Mouse (Mus musculus): ENCODE data around the gene Ctdnep1.

DNA sequence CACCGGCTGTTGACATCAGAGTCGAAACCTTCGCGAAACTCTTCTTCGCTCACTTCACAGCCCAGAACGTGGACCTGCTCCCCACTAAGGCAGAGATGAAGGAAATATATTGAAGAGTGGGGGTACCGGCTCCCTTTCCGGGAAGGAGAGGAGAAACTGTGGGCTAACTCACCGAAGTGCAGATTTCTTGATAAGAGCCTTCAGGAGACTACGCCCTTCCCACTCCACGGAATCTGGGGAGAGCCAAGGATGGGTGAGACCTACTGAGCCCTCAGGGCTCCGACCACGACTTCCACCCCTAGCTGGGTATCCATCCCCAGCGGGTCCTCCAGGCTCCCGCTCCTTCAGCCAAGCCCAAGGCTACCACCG lies 1.1 kb upstream of the Ctdnep1 start:
- no peak for TF ChIP-seq CTCF (IDR thresholded peaks at IDR 0.05; ENCODE audit: extremely low read depth, insufficient read depth, low read length)
- TF ChIP-seq POLR2A (IDR thresholded peaks at IDR 0.05; ENCODE audit: extremely low read depth, insufficient read depth, low read length), result no peak

All from cortical plate, adult 2 months (tissue).